Mouse (Mus musculus) heart, embryonic 16.5 days (tissue): ENCODE measurements at regions not wholly inside any gene's neighbourhood (a gene's known extent, or its start where the extent isn't known, plus 50 kb on each side); places are given as distances from the start of the nearest gene placed in this dataset.

Experiments
- ATAC-seq: fragments of 200-750 bp; cut with Nextera tagmentation; replicated peaks from 2 replicates; pipeline ENCODE4 v1.8.0; 2017; ENCODE audit warnings: moderate number of reproducible peaks; ENCODE audit not compliant: insufficient read depth, low FRiP score; ENCODE audit errors: extremely low read depth
- H3K27ac ChIP-seq: fragments of 300-500 bp; sonication (generic); 2 replicates; pipeline ENCODE4 v1.5.1; 2014; ENCODE audit warnings: mild to moderate bottlenecking, low read length, control low read depth, moderate library complexity
- H3K27me3 ChIP-seq: fragments of 300-500 bp; sonication (generic); 2 replicates; pipeline ENCODE4 v1.6.1; 2014; ENCODE audit warnings: low read length, mixed read lengths; ENCODE audit not compliant: control insufficient read depth, insufficient read depth
- H3K36me3 ChIP-seq: fragments of 300-500 bp; sonication (generic); 2 replicates; pipeline ENCODE4 v1.6.1; 2014; ENCODE audit not compliant: control insufficient read depth, insufficient read depth
- H3K4me1 ChIP-seq: fragments of 300-500 bp; sonication (generic); 2 replicates; pipeline ENCODE4 v1.6.1; 2014; ENCODE audit warnings: low read length, mixed read lengths; ENCODE audit not compliant: control insufficient read depth, insufficient read depth
- H3K4me2 ChIP-seq: fragments of 300-500 bp; sonication (generic); 2 replicates; pipeline ENCODE4 v1.6.1; 2014; ENCODE audit warnings: low read depth, mild to moderate bottlenecking, control low read depth, low read length
- H3K4me3 ChIP-seq: fragments of 300-500 bp; sonication (generic); 2 replicates; pipeline ENCODE4 v1.5.1; 2014; ENCODE audit warnings: mild to moderate bottlenecking, control low read depth, low read length
- H3K9ac ChIP-seq: fragments of 300-500 bp; sonication (generic); 2 replicates; pipeline ENCODE4 v1.6.1; 2014; ENCODE audit warnings: low read length, control low read depth
- H3K9me3 ChIP-seq: fragments of 300-500 bp; sonication (generic); replicated peaks from 2 replicates; pipeline ENCODE4 v1.6.1; 2016; ENCODE audit warnings: low read length; ENCODE audit not compliant: control insufficient read depth
- WGBS: fragments of 180-500 bp; shearing (Covaris S2); extraction: QIAGEN DNeasy Blood & Tissue Kit; methylation state at CpG from one replicate; pipeline ENCODE4 v1.1.7; 2014; 5-methylcytosine and 5-hydroxymethylcytosine counted together

- H3K9me3 ChIP-seq: no peaks in the 10 kb centered on the region
- no peaks in the 10 kb centered on the region for H3K4me1 ChIP-seq
- H3K4me3 ChIP-seq: no peak overlapping the region
- ATAC-seq: no peak
- no peaks in the 10 kb centered on the region for H3K36me3 ChIP-seq
- no peak overlapping the region for H3K4me2 ChIP-seq
- no peak overlapping the region for H3K27ac ChIP-seq
- no peaks in the 10 kb centered on the region for H3K27me3 ChIP-seq
- H3K9ac ChIP-seq: no peak overlapping the region
- WGBS: 76% methylated on average over 3 of the region's 3 CpGs
These were observed 86.4 kb downstream of the Anapc4 start for GRCm38 (mm10) chr5:52920251-52920650.

DNA sequence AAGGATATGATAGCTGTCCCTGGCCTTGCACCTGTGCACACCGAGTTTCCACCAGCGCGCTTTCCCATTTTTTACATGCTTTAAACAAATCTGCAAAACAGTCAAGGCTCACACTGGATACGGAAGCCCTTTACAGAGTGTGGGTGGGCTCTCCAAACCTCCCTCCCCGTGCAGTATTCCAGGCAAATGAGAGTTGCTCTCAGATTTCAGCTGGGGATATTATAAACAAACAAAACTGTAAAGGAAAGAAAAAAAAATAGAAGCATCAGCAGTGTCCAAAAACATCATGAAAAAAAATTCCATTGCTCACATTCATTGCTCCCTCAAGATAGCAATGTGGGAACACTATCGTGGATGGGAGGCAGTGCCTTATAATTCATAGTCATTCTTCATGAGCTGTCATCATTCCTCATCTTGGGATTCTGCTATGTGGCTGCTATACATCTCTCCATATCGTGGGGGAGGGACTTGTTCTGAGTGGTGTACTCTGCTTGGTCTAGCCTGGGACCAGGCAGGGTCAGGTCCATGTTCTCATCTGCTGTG lies 87.0 kb downstream of the Anapc4 start:
- Histone ChIP-seq H3K4me1 (no peaks in the 10 kb centered on the region), H3K4me3 (no peak overlapping the region), H3K27me3 (no peaks in the 10 kb centered on the region), H3K9me3 (no peaks in the 10 kb centered on the region), H3K27ac (no peak overlapping the region), H3K36me3 (no peaks in the 10 kb centered on the region), H3K4me2 (no peak overlapping the region), H3K9ac (no peak overlapping the region)
- WGBS: 68% methylated on average over 7 of the region's 7 CpGs
- ATAC-seq: no peak

DNA sequence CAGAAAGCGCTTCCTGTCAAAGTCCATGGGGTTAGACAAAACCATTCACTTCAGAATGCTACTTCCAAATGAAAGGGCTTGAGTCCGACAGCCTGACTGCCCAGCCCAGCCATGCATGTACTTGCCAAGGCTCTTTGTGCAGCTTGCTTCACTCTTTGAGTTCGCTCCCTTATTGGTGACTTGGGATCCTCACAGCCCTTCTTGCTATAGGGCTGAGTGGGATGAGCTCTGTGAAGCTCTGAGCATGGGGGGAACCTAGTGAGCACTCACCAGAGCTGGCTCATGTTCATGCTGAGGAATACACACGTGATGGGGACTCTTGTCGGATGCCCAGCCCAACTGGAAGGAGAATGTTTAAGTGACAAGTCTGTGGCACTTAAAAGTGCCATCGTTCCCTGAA lies 91.2 kb downstream of the Anapc4 start:
- H3K4me1 ChIP-seq: no peaks in the 10 kb centered on the region
- no peak overlapping the region for H3K27ac ChIP-seq
- H3K9me3 ChIP-seq: no peaks in the 10 kb centered on the region
- no peaks in the 10 kb centered on the region for H3K36me3 ChIP-seq
- H3K27me3 ChIP-seq: no peaks in the 10 kb centered on the region
- no peak overlapping the region for H3K4me3 ChIP-seq
- H3K4me2 ChIP-seq: no peak overlapping the region
- no peak for ATAC-seq
- WGBS: 79% methylated on average over 6 of the region's 6 CpGs
- no peak overlapping the region for H3K9ac ChIP-seq

- H3K4me3 ChIP-seq: no peak overlapping the region
- no peaks in the 10 kb centered on the region for H3K27me3 ChIP-seq
- no peaks in the 10 kb centered on the region for H3K4me1 ChIP-seq
- ATAC-seq: no peak
- H3K9me3 ChIP-seq: no peaks in the 10 kb centered on the region
- H3K27ac ChIP-seq: no peak overlapping the region
- no peak overlapping the region for H3K4me2 ChIP-seq
- no peak overlapping the region for H3K9ac ChIP-seq
- WGBS: 73% methylated on average over 8 of the region's 8 CpGs
- H3K36me3 ChIP-seq: no peaks in the 10 kb centered on the region
These were observed 95.9 kb downstream of the Anapc4 start for GRCm38 (mm10) chr5:52929690-52930089.

DNA sequence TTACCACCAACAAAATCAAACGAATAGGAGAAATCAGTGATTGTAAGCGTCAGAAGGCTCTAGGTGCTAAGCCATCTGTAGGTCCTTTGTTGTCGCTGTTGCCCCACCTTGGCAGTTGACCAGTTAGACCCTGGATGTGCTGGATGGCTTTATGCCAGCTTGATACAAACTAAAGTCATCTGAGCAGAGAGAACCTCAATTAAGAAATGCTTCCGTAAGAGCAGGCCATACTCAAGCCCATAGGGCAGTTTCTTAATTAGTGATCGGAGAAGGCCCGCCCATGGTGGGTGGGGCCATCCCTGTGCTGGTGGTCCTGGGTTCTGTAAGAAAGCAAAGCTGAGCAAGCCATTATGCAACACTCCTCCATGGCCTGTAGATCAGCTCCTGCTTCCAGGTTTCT lies 99.5 kb downstream of the Anapc4 start:
- Histone ChIP-seq H3K9me3 (no peaks in the 10 kb centered on the region), H3K27ac (no peak overlapping the region), H3K36me3 (no peaks in the 10 kb centered on the region), H3K9ac (no peak overlapping the region), H3K27me3 (no peaks in the 10 kb centered on the region), H3K4me1 (no peaks in the 10 kb centered on the region), H3K4me2 (no peak overlapping the region), H3K4me3 (no peak overlapping the region)
- WGBS: 80% methylated on average over 6 of the region's 6 CpGs
- ATAC-seq: no peak

GRCm38 (mm10) chr5:52937626-52938025 lies 100.3 kb upstream of the Slc34a2 start:
- H3K27ac ChIP-seq: no peak overlapping the region
- no peaks in the 10 kb centered on the region for H3K27me3 ChIP-seq
- H3K4me2 ChIP-seq: no peak overlapping the region
- no peak for ATAC-seq
- 61% methylated on average over 1 of the region's 1 CpGs for WGBS
- H3K9me3 ChIP-seq: no peaks in the 10 kb centered on the region
- no peaks in the 10 kb centered on the region for H3K4me1 ChIP-seq
- H3K36me3 ChIP-seq: no peaks in the 10 kb centered on the region
- H3K4me3 ChIP-seq: no peak overlapping the region
- no peak overlapping the region for H3K9ac ChIP-seq

DNA sequence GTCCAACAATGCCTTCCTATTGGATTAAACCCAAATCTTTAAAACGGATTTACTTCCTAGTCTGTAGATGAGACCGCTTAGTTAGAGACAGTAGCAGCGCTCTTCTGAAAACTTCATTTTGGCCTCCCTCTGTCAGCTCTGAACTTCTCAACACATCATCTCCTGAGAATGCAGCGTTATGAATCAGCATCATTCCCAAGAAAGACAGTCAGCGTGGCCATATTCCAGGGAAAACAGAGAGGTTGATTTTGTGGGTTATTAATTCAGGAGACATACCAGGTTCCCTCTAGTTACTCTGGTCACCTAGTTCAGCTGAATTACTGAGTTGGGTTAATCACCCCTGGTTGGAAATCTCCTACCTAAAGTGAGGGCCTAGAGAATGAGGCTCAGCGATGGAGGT lies 97.9 kb upstream of the Slc34a2 start:
- no peak overlapping the region for H3K9ac ChIP-seq
- H3K36me3 ChIP-seq: no peaks in the 10 kb centered on the region
- WGBS: 84% methylated on average over 6 of the region's 6 CpGs
- no peak overlapping the region for H3K27ac ChIP-seq
- no peak overlapping the region for H3K4me2 ChIP-seq
- ATAC-seq: no peak
- no peaks in the 10 kb centered on the region for H3K27me3 ChIP-seq
- no peak overlapping the region for H3K4me3 ChIP-seq
- H3K9me3 ChIP-seq: no peaks in the 10 kb centered on the region
- no peaks in the 10 kb centered on the region for H3K4me1 ChIP-seq

- H3K9ac ChIP-seq: no peak overlapping the region
- no peaks in the 10 kb centered on the region for H3K27me3 ChIP-seq
- 47% methylated on average over 4 of the region's 4 CpGs for WGBS
- no peak overlapping the region for H3K4me3 ChIP-seq
- H3K4me1 ChIP-seq: no peaks in the 10 kb centered on the region
- H3K36me3 ChIP-seq: no peaks in the 10 kb centered on the region
- ATAC-seq: no peak
- no peaks in the 10 kb centered on the region for H3K9me3 ChIP-seq
- H3K27ac ChIP-seq: no peak overlapping the region
- no peak overlapping the region for H3K4me2 ChIP-seq
These were observed 97.2 kb upstream of the Slc34a2 start for GRCm38 (mm10) chr5:52940645-52941044.

- no peak overlapping the region for H3K27ac ChIP-seq
- no peak for ATAC-seq
- no peak overlapping the region for H3K4me2 ChIP-seq
- H3K4me1 ChIP-seq: no peaks in the 10 kb centered on the region
- 0 out of 2 replicates have a peak, but pooled peaks cover 3% of the 10 kb centered on the region for H3K9me3 ChIP-seq
- H3K27me3 ChIP-seq: no peaks in the 10 kb centered on the region
- H3K9ac ChIP-seq: no peak overlapping the region
- WGBS: 52% methylated on average over 8 of the region's 8 CpGs
- H3K36me3 ChIP-seq: no peaks in the 10 kb centered on the region
- no peak overlapping the region for H3K4me3 ChIP-seq
These were observed 84.0 kb upstream of the Slc34a2 start for GRCm38 (mm10) chr5:52953875-52954274.

DNA sequence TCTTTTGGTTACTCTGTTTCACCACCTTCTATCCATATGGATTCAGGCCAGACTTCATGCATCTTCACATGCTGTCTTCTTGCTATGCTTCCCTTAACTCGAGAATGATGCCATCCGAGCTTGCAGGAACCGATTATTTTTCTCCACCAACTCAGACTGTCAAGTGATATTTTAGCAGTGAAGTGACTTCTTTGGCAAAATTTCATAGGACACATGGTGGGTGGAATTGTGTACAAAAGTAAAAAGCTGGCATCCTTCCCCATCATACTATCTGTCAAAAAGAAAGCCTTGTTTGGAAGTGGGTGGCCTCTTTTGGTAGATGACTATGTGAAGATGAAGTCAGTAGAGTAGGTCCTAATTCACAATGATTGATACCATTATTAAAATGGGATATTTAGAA lies 83.2 kb upstream of the Slc34a2 start:
- Histone ChIP-seq H3K9me3 (0 out of 2 replicates have a peak, but pooled peaks cover 3% of the 10 kb centered on the region), H3K27ac (no peak overlapping the region), H3K36me3 (no peaks in the 10 kb centered on the region), H3K9ac (no peak overlapping the region), H3K4me3 (no peak overlapping the region), H3K4me2 (no peak overlapping the region), H3K27me3 (no peaks in the 10 kb centered on the region), H3K4me1 (no peaks in the 10 kb centered on the region)
- 83% methylated on average over 3 of the region's 3 CpGs for WGBS
- no peak for ATAC-seq
